Comparison of ENCODE assay signal across 7 mouse cellular contexts in the genomic region with DNA sequence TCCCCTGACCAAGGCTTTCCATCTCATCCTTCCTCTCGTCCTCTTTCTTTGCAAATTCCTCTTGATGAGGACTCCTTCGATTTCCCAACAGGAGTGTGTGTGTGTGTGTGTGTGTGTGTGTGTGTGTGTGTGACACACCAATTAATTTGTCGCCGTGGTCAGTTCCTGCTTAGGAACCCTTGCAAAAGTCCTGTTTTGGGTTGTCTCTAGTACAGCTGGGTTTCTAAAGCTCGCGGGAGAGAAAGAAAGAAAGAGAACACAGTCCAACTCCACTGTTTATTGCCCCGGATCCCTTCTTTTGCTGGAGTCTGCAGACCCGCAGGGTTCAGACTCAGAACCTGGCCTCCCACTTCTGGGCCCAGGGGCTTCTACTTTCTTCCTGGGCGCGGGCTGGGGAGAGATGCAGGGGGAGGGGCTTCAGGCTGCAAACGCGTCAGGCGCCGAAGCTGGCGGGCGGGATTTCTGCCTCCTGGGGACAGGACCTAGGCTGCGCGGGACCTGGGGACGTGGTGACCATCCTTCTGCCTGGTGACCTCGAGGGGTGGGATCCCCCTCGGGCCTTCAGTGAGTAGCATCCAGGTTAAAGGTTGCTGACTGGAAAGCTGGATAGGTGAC. TPM values are rescaled to one million over a fixed set of nuclear protein-coding genes. Genes with fewer than 3 reads are reported as not detected.
DNase-seq lines count a peak whose midpoint lies in the region; ATAC-seq and TF ChIP-seq lines count a peak whose summit lies in the region.

No protein-coding gene starts in this region.

- H3K36me3 ChIP-seq in heart, embryonic 12.5 days, result no peaks in the 10 kb centered on the region
- no peaks in the 10 kb centered on the region for H3K36me3 ChIP-seq in kidney, postnatal 0 days (ENCODE audit: insufficient read depth, low read length)
- no peaks in the 10 kb centered on the region; the same call in 1 of the 2 replicates for H3K36me3 ChIP-seq in midbrain, embryonic 11.5 days (ENCODE audit: control insufficient read depth, insufficient read depth, low read length)

- peaks cover 34% of the 10 kb centered on the region for H3K4me1 ChIP-seq in heart, embryonic 12.5 days (replicated peaks)
- no peaks in the 10 kb centered on the region for H3K4me1 ChIP-seq in kidney, postnatal 0 days (replicated peaks; ENCODE audit: insufficient read depth, low read length)
- peaks cover 20% of the 10 kb centered on the region for H3K4me1 ChIP-seq in midbrain, embryonic 11.5 days (ENCODE audit: control insufficient read depth, insufficient read depth, low read length)

- no peaks in the 10 kb centered on the region for H3K9me3 ChIP-seq in heart, embryonic 12.5 days (replicated peaks)
- H3K9me3 ChIP-seq in kidney, postnatal 0 days (replicated peaks; ENCODE audit: low read length), result no peaks in the 10 kb centered on the region
- H3K9me3 ChIP-seq in midbrain, embryonic 11.5 days (ENCODE audit: control insufficient read depth, low read length), result no peaks in the 10 kb centered on the region

- H3K4me2 ChIP-seq in heart, embryonic 12.5 days, result peak overlapping the region; percentile 85
- H3K4me2 ChIP-seq in kidney, postnatal 0 days (ENCODE audit: low read length), result peak overlapping the region; percentile 56
- peak overlapping the region; percentile 21; the same call in 1 of the 2 replicates for H3K4me2 ChIP-seq in midbrain, embryonic 11.5 days

- DNase-seq in Muller cell, postnatal 12 days (ENCODE audit: inconsistent ontology term), result peak; percentile 25
- DNase-seq in embryo, embryonic 11.5 days (ENCODE audit: low read depth, low spot score), result peak; percentile 51
- DNase-seq in kidney, postnatal 0 days (ENCODE audit: low spot score), result peak; percentile 78
- DNase-seq in midbrain, embryonic 11.5 days (ENCODE audit: low spot score, missing footprints), result peak; percentile 96
- peak; percentile 69 for DNase-seq in yolk sac, embryonic 10.5 days (ENCODE audit: low spot score)
- no peak for DNase-seq in thymus, postnatal 10 days (ENCODE audit: low spot score in 2 of 2)

- peak overlapping the region; percentile 86 for H3K27ac ChIP-seq in heart, embryonic 12.5 days (ENCODE audit: poor library complexity, severe bottlenecking)
- peak overlapping the region; percentile 89 for H3K27ac ChIP-seq in kidney, postnatal 0 days
- H3K27ac ChIP-seq in midbrain, embryonic 11.5 days (ENCODE audit: low read depth, low read length), result no peak overlapping the region

- peak overlapping the region; percentile 86 for H3K9ac ChIP-seq in heart, embryonic 12.5 days
- peak overlapping the region; percentile 75 for H3K9ac ChIP-seq in kidney, postnatal 0 days (ENCODE audit: low read depth, low read length)
- H3K9ac ChIP-seq in midbrain, embryonic 11.5 days (ENCODE audit: low read length), result peak overlapping the region; percentile 7; the same call in 1 of the 2 replicates

- ATAC-seq in heart, embryonic 12.5 days (ENCODE audit: insufficient number of reproducible peaks, low FRiP score), result no peak
- no peak for ATAC-seq in kidney, postnatal 0 days (replicated peaks; ENCODE audit: low FRiP score, low read depth)
- no peak for ATAC-seq in midbrain, embryonic 11.5 days (ENCODE audit: low FRiP score)

- WGBS in heart, embryonic 12.5 days, result under 1% methylated on average over 21 of the region's 21 CpGs
- under 1% methylated on average over 21 of the region's 21 CpGs for WGBS in kidney, postnatal 0 days
- whole genome bisulfite sequencing in midbrain, embryonic 11.5 days, result under 1% methylated on average over 21 of the region's 21 CpGs

- peak overlapping the region; percentile 55 for H3K4me3 ChIP-seq in heart, embryonic 12.5 days
- peak overlapping the region; percentile 49 for H3K4me3 ChIP-seq in kidney, postnatal 0 days (replicated peaks; ENCODE audit: low read depth, low read length)
- peak overlapping the region; percentile 25 for H3K4me3 ChIP-seq in midbrain, embryonic 11.5 days (ENCODE audit: low read depth, low read length)

- TF ChIP-seq CTCF in kidney, postnatal 0 days (IDR thresholded peaks at IDR 0.05; ENCODE audit: low read depth), result no peak

- peaks cover 37% of the 10 kb centered on the region for H3K27me3 ChIP-seq in heart, embryonic 12.5 days (replicated peaks)
- H3K27me3 ChIP-seq in kidney, postnatal 0 days (ENCODE audit: insufficient read depth, low read length), result peaks cover 36% of the 10 kb centered on the region
- H3K27me3 ChIP-seq in midbrain, embryonic 11.5 days (ENCODE audit: control insufficient read depth, insufficient read depth, low read length), result peaks cover 68% of the 10 kb centered on the region

RNA-seq across cellular contexts. Expression of a gene that starts 2.6 kb away (rescaled TPM):
- polyA plus RNA-seq in heart, embryonic 12.5 days (2016; fragmentation: Nextera tagmentation; extraction: Ambion mirVana), result 41.2 and 41.3 TPM in 2 replicates
- 23.4 and 23.8 TPM in 2 replicates for polyA plus RNA-seq in kidney, postnatal 0 days (2015; fragmentation: Nextera tagmentation; extraction: Ambion mirVana)
- 18.2 and 22.0 TPM in 2 replicates for polyA plus RNA-seq in midbrain, embryonic 11.5 days (2014; fragmentation: Nextera tagmentation; extraction: Ambion mirVana)

Comparison
In these comparisons a context has a peak if more than half of its experiments do, and no peak if none do; other contexts are left out.
1. DNase-seq: peak in Muller cell, postnatal 12 days (single experiment), embryo, embryonic 11.5 days (single experiment), kidney, postnatal 0 days (single experiment), midbrain, embryonic 11.5 days (single experiment) and yolk sac, embryonic 10.5 days (single experiment); none in thymus, postnatal 10 days (0 of 2).
2. H3K4me2 ChIP-seq: peak in every context shown above with its lines; median percentile 85 in heart, embryonic 12.5 days; 56 in kidney, postnatal 0 days; 21 in midbrain, embryonic 11.5 days.
3. H3K9ac ChIP-seq: peak in every context shown above with its lines; median percentile 86 in heart, embryonic 12.5 days; 75 in kidney, postnatal 0 days; 7 in midbrain, embryonic 11.5 days.
4. Peak in every context shown above with its lines, with median percentiles within 50 percentile points of each other: H3K4me3 ChIP-seq.